Mouse (Mus musculus): Measurements from ENCODE around the gene Nat10. TPM values are rescaled to one million over a fixed set of nuclear protein-coding genes. Genes with fewer than 3 reads are reported as not detected.

Nat10 gene
- polyA plus RNA-seq, 1 experiment from 2014 or later, result 20.8 TPM

- no peaks in the 10 kb centered on the region for H3K9me3 ChIP-seq (replicated peaks; ENCODE audit: control insufficient read depth, low read length)
- no peaks in the 10 kb centered on the region for H3K36me3 ChIP-seq (replicated peaks; ENCODE audit: control insufficient read depth, insufficient read depth, low read depth, low read length)
- DNase-seq (ENCODE audit: low spot score) (peak; percentile 52), ATAC-seq (replicated peaks; ENCODE audit: insufficient number of reproducible peaks, low FRiP score, low TSS enrichment, low read depth) (peak; percentile 45; the same call in 1 of the 2 replicates)
- H3K4me3 ChIP-seq (ENCODE audit: low read depth, low read length), result peak overlapping the region; percentile 97
- H3K27ac ChIP-seq (replicated peaks; ENCODE audit: low read depth, low read length), result peak overlapping the region; percentile 100
- peak overlapping the region; percentile 99 for H3K9ac ChIP-seq (replicated peaks; ENCODE audit: low read length)
- peak overlapping the region; percentile 46 for H3K4me2 ChIP-seq (ENCODE audit: low read depth, low read length)
- under 1% methylated on average over 42 of the region's 42 CpGs for WGBS
- no peaks in the 10 kb centered on the region for H3K27me3 ChIP-seq (ENCODE audit: control insufficient read depth, insufficient read depth, low read length)
- H3K4me1 ChIP-seq (ENCODE audit: control insufficient read depth, insufficient read depth, low read length), result no peaks in the 10 kb centered on the region
Measured at GRCm38 (mm10) chr2:103796211-103796860, 35.3 kb upstream of the Nat10 start.

- H3K36me3 ChIP-seq (replicated peaks; ENCODE audit: control insufficient read depth, insufficient read depth, low read depth, low read length), result no peaks in the 10 kb centered on the region
- H3K4me2 ChIP-seq (ENCODE audit: low read depth, low read length), result peak overlapping the region; percentile 46
- 1% methylated on average over 11 of the region's 11 CpGs for WGBS
- peak overlapping the region; percentile 99 for H3K9ac ChIP-seq (replicated peaks; ENCODE audit: low read length)
- no peaks in the 10 kb centered on the region for H3K27me3 ChIP-seq (ENCODE audit: control insufficient read depth, insufficient read depth, low read length)
- H3K4me1 ChIP-seq (ENCODE audit: control insufficient read depth, insufficient read depth, low read length), result no peaks in the 10 kb centered on the region
- no peaks in the 10 kb centered on the region for H3K9me3 ChIP-seq (replicated peaks; ENCODE audit: control insufficient read depth, low read length)
- H3K4me3 ChIP-seq (ENCODE audit: low read depth, low read length), result peak overlapping the region; percentile 97
- peak; percentile 87 for DNase-seq (ENCODE audit: low spot score)
- H3K27ac ChIP-seq (replicated peaks; ENCODE audit: low read depth, low read length), result peak overlapping the region; percentile 100
- peak; percentile 78 for ATAC-seq (replicated peaks; ENCODE audit: insufficient number of reproducible peaks, low FRiP score, low TSS enrichment, low read depth)
Measured at GRCm38 (mm10) chr2:103795843-103796210, 34.8 kb upstream of the Nat10 start.

- no peaks in the 10 kb centered on the region for H3K4me1 ChIP-seq (ENCODE audit: control insufficient read depth, insufficient read depth, low read length)
- ATAC-seq (replicated peaks; ENCODE audit: insufficient number of reproducible peaks, low FRiP score, low TSS enrichment, low read depth) (no peak), DNase-seq (ENCODE audit: low spot score) (no peak)
- no peak overlapping the region for H3K4me2 ChIP-seq (ENCODE audit: low read depth, low read length)
- 94% methylated on average over 1 of the region's 1 CpGs for WGBS
- no peak overlapping the region for H3K27ac ChIP-seq (replicated peaks; ENCODE audit: low read depth, low read length)
- H3K36me3 ChIP-seq (replicated peaks; ENCODE audit: control insufficient read depth, insufficient read depth, low read depth, low read length), result no peaks in the 10 kb centered on the region; the same call in none of the 2 replicates
- no peaks in the 10 kb centered on the region for H3K9me3 ChIP-seq (replicated peaks; ENCODE audit: control insufficient read depth, low read length)
- no peaks in the 10 kb centered on the region for H3K27me3 ChIP-seq (ENCODE audit: control insufficient read depth, insufficient read depth, low read length)
- H3K4me3 ChIP-seq (ENCODE audit: low read depth, low read length), result no peak overlapping the region
- no peak overlapping the region for H3K9ac ChIP-seq (replicated peaks; ENCODE audit: low read length)
Measured at GRCm38 (mm10) chr2:103792009-103792408, 30.9 kb upstream of the Nat10 start.

- H3K27me3 ChIP-seq (ENCODE audit: control insufficient read depth, insufficient read depth, low read length), result no peaks in the 10 kb centered on the region
- DNase-seq (ENCODE audit: low spot score) (no peak), ATAC-seq (replicated peaks; ENCODE audit: insufficient number of reproducible peaks, low FRiP score, low TSS enrichment, low read depth) (no peak)
- H3K4me3 ChIP-seq (ENCODE audit: low read depth, low read length), result no peak overlapping the region
- no peak overlapping the region for H3K9ac ChIP-seq (replicated peaks; ENCODE audit: low read length)
- H3K4me2 ChIP-seq (ENCODE audit: low read depth, low read length), result no peak overlapping the region
- 94% methylated on average over 1 of the region's 1 CpGs for WGBS
- no peaks in the 10 kb centered on the region for H3K4me1 ChIP-seq (ENCODE audit: control insufficient read depth, insufficient read depth, low read length)
- H3K36me3 ChIP-seq (replicated peaks; ENCODE audit: control insufficient read depth, insufficient read depth, low read depth, low read length), result no peaks in the 10 kb centered on the region; the same call in none of the 2 replicates
- H3K9me3 ChIP-seq (replicated peaks; ENCODE audit: control insufficient read depth, low read length), result no peaks in the 10 kb centered on the region
- H3K27ac ChIP-seq (replicated peaks; ENCODE audit: low read depth, low read length), result no peak overlapping the region
Measured at GRCm38 (mm10) chr2:103785735-103786134, 24.7 kb upstream of the Nat10 start.

- ATAC-seq (replicated peaks; ENCODE audit: insufficient number of reproducible peaks, low FRiP score, low TSS enrichment, low read depth), result no peak
Measured at GRCm38 (mm10) chr2:103784621-103785020, 23.6 kb upstream of the Nat10 start.

GRCm38 (mm10) chr2:103762492-103762891 lies 1.4 kb upstream of the Nat10 start:
- Histone ChIP-seq H3K4me2 (ENCODE audit: low read depth, low read length) (no peak overlapping the region), H3K4me3 (ENCODE audit: low read depth, low read length) (no peak overlapping the region), H3K9me3 (replicated peaks; ENCODE audit: control insufficient read depth, low read length) (no peaks in the 10 kb centered on the region), H3K9ac (replicated peaks; ENCODE audit: low read length) (no peak overlapping the region), H3K27me3 (ENCODE audit: control insufficient read depth, insufficient read depth, low read length) (no peaks in the 10 kb centered on the region), H3K27ac (replicated peaks; ENCODE audit: low read depth, low read length) (no peak overlapping the region), H3K36me3 (replicated peaks; ENCODE audit: control insufficient read depth, insufficient read depth, low read depth, low read length) (peaks cover 9% of the 10 kb centered on the region), H3K4me1 (ENCODE audit: control insufficient read depth, insufficient read depth, low read length) (no peaks in the 10 kb centered on the region)
- 56% methylated on average over 1 of the region's 1 CpGs for WGBS
- DNase-seq (ENCODE audit: low spot score), result no peak
- no peak for ATAC-seq (replicated peaks; ENCODE audit: insufficient number of reproducible peaks, low FRiP score, low TSS enrichment, low read depth)

More at GRCm38 (mm10) chr2:103784621-103785020, 23.6 kb upstream of the Nat10 start:
- no peak overlapping the region for H3K4me3 ChIP-seq (ENCODE audit: low read depth, low read length)
- H3K27ac ChIP-seq (replicated peaks; ENCODE audit: low read depth, low read length), result no peak overlapping the region
- H3K27me3 ChIP-seq (ENCODE audit: control insufficient read depth, insufficient read depth, low read length), result no peaks in the 10 kb centered on the region
- peak; percentile 44 for DNase-seq (ENCODE audit: low spot score)
- H3K36me3 ChIP-seq (replicated peaks; ENCODE audit: control insufficient read depth, insufficient read depth, low read depth, low read length), result peaks cover 3% of the 10 kb centered on the region
- H3K9me3 ChIP-seq (replicated peaks; ENCODE audit: control insufficient read depth, low read length), result no peaks in the 10 kb centered on the region
- H3K4me2 ChIP-seq (ENCODE audit: low read depth, low read length), result no peak overlapping the region
- H3K4me1 ChIP-seq (ENCODE audit: control insufficient read depth, insufficient read depth, low read length), result no peaks in the 10 kb centered on the region
- 88% methylated on average over 4 of the region's 4 CpGs for WGBS
- H3K9ac ChIP-seq (replicated peaks; ENCODE audit: low read length), result no peak overlapping the region

- DNase-seq (ENCODE audit: low spot score), result no peak
- H3K9ac ChIP-seq (replicated peaks; ENCODE audit: low read length), result no peak overlapping the region
Measured at GRCm38 (mm10) chr2:103761993-103762392, 923 bp upstream of the Nat10 start.

GRCm38 (mm10) chr2:103760421-103760820 lies 649 bp downstream of the Nat10 start:
- DNase-seq (ENCODE audit: low spot score) (no peak), ATAC-seq (replicated peaks; ENCODE audit: insufficient number of reproducible peaks, low FRiP score, low TSS enrichment, low read depth) (0 out of 2 replicates have a peak, but pooled peaks have one; percentile 12)
- Histone ChIP-seq H3K4me3 (ENCODE audit: low read depth, low read length) (peak overlapping the region; percentile 77), H3K4me2 (ENCODE audit: low read depth, low read length) (peak overlapping the region; percentile 82), H3K27ac (replicated peaks; ENCODE audit: low read depth, low read length) (peak overlapping the region; percentile 67; the same call in 1 of the 2 replicates), H3K9ac (replicated peaks; ENCODE audit: low read length) (peak overlapping the region; percentile 70), H3K36me3 (replicated peaks; ENCODE audit: control insufficient read depth, insufficient read depth, low read depth, low read length) (no peaks in the 10 kb centered on the region), H3K27me3 (ENCODE audit: control insufficient read depth, insufficient read depth, low read length) (no peaks in the 10 kb centered on the region), H3K4me1 (ENCODE audit: control insufficient read depth, insufficient read depth, low read length) (no peaks in the 10 kb centered on the region), H3K9me3 (replicated peaks; ENCODE audit: control insufficient read depth, low read length) (no peaks in the 10 kb centered on the region)
- under 1% methylated on average over 12 of the region's 12 CpGs for WGBS

More at GRCm38 (mm10) chr2:103761993-103762392, 923 bp upstream of the Nat10 start:
- ATAC-seq (replicated peaks; ENCODE audit: insufficient number of reproducible peaks, low FRiP score, low TSS enrichment, low read depth), result no peak
- Histone ChIP-seq H3K9me3 (replicated peaks; ENCODE audit: control insufficient read depth, low read length) (no peaks in the 10 kb centered on the region), H3K4me1 (ENCODE audit: control insufficient read depth, insufficient read depth, low read length) (no peaks in the 10 kb centered on the region), H3K4me2 (ENCODE audit: low read depth, low read length) (no peak overlapping the region), H3K27ac (replicated peaks; ENCODE audit: low read depth, low read length) (no peak overlapping the region), H3K36me3 (replicated peaks; ENCODE audit: control insufficient read depth, insufficient read depth, low read depth, low read length) (peaks cover 9% of the 10 kb centered on the region), H3K27me3 (ENCODE audit: control insufficient read depth, insufficient read depth, low read length) (no peaks in the 10 kb centered on the region), H3K4me3 (ENCODE audit: low read depth, low read length) (no peak overlapping the region)
- 35% methylated on average over 4 of the region's 4 CpGs for WGBS

All from embryonic facial prominence, embryonic 11.5 days (tissue).